Mouse (Mus musculus) megakaryocyte-erythroid progenitor cell, adult 5-6 weeks (primary cell): ENCODE results near the gene Rab21. TPM values are rescaled to one million over a fixed set of nuclear protein-coding genes. Genes with fewer than 3 reads are reported as not detected.
A peak's percentile ranks its signal among the peaks of the same experiment; 100 is the strongest.

Source experiments
- ATAC-seq: replicated peaks from 2 replicates; pipeline ENCODE4 v1.8.0; 2016; ENCODE audit warnings: mild to moderate bottlenecking, inconsistent platforms; ENCODE audit not compliant: severe bottlenecking, poor library complexity, low FRiP score, low TSS enrichment
- total RNA-seq, 2 experiments: library from RNA; stranded (forward) in 1 of 2; stranded (reverse) in 1 of 2; fragments of 200-1000, 215-1000 nt in 1 of 2; fragments of >200 nt in 1 of 2; fragmentation: Nextera tagmentation in 1 of 2; gene quantifications; 2 replicates each; pipeline ENCODE4 v1.2.3; 2014 to 2017

Gene Rab21
- total RNA-seq, 2 experiments from 2014 or later = 26.5 to 40.5 TPM

DNA sequence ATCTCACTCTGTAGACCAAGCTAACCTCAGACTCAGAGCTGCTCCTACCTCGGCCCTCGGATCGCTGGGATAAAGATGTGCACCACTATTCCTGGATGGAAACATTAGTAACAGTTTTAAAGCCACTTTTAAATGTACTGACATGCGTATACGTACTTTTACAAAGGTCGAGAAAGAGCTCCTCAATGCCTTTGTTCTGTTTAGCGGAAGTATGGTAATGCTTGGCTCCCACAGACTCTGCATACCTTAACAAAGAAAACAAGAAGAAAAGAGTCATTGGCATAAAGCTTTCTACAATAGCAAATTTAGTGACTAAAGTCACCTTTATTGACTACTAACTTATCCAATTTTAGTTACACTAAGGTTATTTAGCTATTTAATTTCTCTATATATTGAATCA lies 20.7 kb downstream of the Rab21 start:
- no peak for ATAC-seq

DNA sequence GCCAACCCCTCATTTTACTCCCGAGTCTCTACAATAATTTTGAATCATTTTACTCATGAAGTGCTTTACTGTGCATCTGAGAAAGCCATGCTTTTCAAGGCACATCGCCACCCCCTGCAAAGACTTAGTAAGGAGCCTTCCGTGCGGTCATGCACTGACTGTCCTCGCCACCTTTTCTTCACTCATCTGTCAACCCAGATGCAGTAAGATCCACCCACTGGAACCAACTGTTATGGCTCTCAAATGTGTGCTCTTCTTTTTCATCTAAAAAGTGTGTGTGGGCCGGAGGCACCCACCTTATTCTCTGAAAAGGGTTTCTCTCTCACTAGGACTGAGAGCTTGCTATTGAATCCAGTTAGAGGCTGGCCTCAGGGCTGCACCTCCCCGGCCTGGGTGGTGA lies 21.4 kb downstream of the Rab21 start:
- no peak for ATAC-seq

DNA sequence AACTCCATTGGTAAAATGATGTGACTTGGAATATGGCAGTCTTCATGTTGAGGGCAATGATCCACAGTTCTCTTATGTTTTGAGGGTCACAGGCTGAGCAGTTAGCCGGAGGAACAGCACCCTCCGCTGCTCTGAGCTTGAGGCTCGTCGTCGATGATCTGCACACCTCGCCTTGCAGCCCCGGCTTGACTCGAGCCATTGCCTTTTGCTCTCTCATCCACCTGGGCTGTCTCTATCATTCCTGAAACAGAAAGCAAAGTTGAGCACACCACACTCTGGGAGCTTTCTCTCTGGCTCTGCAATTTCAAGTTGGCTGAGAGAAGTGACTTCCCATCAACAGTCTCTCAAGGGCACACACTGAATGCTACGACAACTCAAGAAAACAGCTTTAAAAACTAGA lies 24.7 kb downstream of the Rab21 start:
- ATAC-seq = no peak

DNA sequence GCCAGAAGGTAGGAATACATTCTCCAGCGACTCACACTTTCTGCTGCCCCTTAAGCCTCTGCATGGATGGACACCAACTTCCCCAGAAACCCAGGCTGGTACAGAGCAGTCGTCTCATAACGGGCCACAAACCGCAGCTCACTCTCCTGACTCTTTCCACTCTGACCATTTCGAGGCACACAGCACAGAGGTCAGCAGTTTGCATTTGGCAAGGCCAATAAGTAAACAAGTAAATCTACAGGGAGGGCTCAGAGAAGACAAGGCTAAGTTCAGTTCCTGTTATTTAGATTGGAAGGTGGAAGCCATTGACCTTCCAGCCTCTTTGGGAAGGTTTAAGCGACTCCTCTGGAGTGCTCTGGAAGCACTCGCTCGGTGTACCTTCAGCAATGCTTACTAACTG lies 26.5 kb downstream of the Rab21 start:
- no peak for ATAC-seq

DNA sequence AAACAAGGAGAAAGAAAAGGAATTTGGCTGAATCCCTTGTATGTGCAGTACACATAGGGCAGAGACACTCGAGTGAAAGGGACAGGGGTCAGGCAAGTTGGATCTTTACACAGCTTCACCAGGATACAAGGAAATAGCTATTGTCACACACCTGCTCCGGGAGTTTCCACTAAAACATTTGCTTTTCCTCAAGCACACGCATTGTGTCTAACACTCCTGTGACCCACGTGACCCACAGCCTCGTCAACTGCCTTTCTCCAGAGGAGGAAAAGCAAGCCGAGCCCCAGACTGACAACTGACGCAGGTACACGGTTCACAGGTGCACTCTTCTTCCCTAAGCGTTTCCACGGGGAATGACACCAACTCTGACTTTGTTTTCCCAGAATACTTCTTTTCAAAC lies 31.2 kb downstream of the Rab21 start:
- no peak for ATAC-seq

DNA sequence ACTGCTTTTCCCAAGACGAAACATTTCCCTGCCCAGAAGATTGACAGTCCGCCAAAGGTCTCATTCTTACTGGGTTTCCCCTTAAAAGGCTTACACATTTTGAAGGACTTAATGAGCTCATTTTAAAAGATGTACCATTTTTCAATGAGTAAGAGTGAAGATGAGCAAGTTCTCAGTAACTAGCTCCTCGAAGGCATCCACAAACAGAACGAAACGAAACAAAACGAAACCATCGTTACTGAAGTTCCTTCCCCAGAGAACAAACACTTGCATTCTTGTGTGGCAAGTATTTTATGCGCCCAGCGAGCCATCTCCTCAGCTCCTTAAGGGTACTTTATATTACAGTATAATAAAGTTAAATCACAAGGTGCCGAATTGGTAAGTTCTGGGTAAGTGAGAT lies 34.0 kb downstream of the Rab21 start:
- ATAC-seq = no peak

DNA sequence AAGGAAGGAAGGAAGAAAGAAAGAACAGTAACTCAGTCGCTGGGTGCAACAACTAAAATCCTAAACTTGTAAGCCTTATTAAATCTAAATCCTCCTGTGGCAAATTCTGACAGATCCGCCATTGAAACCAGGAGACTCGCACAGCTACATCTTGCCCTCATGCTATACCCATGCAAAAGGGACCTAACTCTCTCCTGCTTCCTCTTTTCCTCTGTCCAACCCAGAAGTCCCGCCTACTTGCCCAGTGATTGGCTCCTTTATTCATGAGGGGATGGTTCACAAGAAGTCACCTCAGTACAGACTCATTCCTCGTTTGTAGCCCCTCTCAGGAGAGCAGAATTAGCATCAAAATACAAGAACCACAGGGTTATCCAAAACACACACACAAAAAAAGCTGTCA lies 43.7 kb downstream of the Rab21 start:
- no peak for ATAC-seq

DNA sequence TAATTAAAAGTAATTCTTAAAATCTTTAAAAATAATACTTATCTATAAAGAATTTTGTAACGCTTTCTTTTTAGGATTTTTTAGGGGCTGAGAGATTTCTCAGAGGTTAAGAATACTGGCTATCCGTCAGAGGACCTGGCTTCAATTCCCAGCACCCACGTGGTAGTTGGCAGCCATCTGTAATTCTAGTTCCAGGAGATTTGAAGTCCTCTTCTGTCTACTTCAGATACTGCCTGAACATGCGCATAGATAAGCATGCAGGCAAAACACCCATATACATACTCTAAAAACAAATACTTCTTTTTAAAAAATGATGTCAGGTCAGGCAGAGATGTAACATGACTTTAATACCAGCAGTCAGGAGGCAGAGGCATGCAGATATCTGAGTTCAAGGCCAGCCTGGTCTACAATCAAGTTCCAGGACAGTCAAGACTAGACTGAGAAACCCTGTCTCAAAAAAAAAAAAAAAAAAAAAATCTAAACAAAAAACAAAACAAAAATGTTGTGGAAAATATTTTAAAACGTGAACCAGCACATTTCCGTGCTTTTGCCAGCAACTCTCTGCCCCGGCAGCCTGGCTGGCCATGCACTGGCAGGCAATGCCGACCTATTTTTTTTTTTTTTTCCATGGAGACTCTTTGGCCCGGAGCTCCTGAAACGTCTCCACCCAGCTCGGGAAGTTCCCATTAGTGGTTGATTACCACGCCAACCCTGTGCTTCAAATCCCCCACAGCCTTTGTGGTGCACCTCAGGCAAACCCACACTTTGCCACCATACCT lies 44.6 kb downstream of the Rab21 start:
- ATAC-seq = no peak

DNA sequence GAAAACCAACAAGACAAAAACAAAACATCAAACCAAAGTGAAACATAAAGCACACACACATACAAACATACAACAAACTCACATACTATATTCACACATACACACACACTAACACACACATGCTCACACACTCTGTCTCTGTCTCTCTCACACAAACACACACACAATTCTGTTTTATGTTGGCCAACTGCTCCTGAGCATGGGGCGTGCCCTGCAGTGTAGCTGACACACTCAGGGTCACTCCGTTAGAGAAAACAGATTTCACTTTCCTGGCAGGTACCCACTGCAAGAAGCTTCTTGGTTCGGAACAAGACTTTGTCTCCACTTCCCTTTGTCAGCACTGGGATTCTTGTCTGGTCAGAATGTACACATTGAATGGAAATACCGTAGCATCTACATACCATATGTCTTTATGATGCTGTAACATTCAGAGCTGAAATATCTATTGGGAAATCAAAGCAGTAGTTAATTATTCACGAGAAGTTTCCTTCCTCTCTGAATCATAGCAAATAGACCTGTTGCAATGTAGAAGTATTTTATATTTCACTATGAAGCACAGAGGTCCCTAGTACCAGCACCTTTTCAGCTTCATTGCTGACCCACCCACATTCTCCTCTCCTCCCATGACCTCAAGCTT lies 52.4 kb downstream of the Rab21 start:
- no peak for ATAC-seq

DNA sequence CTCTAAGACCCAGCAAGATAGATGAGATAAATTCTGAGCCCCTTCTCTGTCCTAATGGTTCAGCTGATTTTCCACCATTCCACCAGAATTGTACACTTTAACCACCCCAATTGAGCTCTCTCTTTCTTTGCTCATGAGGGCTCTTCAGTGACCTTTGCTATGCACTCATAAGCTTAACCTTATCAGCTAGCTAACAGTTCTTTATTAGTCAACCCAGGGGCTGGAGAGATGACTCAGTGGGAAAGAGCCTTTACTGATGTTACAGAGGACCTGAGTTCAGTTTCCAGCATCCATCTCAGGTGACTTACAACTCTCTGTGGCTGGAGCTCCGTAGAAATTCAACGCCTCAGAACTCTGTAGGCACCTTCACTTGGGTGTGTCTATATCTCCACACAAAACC lies 53.1 kb downstream of the Rab21 start:
- ATAC-seq = no peak

DNA sequence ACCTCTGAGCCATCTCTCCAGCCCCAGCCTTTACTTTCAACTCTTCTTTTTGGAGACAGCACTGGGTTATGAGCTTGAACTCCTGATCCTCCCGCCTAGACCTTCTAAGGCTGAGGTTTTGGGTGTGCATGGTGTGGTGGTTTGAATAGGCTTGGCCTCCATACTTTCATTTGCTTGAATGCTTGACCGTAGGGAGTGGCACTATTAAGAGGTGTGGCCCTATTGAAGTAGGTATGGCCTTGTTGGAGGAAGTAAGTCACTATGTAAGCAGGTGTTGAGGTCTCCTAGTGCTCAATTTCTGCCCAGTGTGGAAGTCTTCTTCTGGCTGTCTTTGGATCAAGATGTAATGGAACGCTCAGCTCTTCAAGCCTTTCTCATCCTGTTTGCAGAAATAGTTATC lies 54.0 kb downstream of the Rab21 start:
- ATAC-seq = no peak

DNA sequence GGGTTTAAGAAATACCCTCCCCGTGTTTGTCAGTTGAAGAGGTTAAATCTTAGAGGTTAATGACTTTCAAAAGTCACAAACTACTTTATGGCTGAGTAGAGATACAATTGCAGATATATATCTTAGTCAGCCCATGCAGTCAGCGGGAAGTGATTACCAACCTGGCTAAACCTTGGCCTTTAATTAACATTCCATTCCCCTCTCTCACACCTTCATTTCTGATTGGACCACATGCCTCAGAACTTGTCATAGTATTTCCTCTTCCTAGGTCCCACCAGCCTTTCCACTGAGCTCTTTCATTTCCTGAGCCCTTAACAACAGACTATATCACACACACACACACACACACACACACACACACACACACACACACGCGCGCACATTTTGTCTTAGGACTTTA lies 59.2 kb downstream of the Rab21 start:
- no peak for ATAC-seq

DNA sequence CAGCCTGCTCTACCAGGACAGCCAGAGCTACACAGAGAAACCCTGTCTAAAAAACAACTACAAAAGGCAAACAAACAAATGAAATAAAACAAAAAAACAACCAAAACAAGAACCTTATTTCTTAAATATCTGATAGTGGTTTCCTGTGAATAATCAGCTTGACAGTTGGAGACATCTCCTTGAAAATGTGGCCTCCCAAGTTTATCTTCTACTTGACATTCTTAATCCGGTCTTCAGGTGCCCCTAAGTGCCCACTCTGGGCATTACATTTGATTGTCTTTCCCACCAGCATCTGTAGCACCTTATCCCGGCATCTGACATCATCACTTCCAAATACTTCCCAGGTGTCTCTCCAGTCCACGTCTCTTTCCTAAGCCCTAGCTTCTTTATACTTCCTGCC lies 61.9 kb downstream of the Rab21 start:
- ATAC-seq = no peak

DNA sequence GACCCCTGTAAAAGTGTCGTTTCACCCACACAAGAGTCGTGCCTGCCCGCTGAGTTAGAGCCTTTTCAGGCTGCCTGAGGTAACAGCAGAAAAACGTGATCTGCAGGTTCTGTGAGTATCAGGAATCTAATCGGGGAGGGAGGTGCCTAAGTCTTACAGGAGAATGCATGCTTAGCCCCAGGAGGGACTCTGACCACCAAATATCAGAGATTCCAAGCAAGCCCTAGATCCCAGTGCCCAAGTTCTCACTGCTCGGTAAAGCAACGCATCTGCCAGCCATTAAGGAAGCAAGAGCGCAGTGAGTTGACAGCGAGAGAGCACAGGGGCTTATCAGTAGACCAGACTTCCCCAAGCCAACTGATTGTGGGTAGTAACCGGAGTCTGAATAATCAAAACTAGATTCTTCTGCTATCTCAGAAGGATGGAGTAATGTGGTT lies 63.1 kb downstream of the Rab21 start:
- ATAC-seq = peak; percentile 63

DNA sequence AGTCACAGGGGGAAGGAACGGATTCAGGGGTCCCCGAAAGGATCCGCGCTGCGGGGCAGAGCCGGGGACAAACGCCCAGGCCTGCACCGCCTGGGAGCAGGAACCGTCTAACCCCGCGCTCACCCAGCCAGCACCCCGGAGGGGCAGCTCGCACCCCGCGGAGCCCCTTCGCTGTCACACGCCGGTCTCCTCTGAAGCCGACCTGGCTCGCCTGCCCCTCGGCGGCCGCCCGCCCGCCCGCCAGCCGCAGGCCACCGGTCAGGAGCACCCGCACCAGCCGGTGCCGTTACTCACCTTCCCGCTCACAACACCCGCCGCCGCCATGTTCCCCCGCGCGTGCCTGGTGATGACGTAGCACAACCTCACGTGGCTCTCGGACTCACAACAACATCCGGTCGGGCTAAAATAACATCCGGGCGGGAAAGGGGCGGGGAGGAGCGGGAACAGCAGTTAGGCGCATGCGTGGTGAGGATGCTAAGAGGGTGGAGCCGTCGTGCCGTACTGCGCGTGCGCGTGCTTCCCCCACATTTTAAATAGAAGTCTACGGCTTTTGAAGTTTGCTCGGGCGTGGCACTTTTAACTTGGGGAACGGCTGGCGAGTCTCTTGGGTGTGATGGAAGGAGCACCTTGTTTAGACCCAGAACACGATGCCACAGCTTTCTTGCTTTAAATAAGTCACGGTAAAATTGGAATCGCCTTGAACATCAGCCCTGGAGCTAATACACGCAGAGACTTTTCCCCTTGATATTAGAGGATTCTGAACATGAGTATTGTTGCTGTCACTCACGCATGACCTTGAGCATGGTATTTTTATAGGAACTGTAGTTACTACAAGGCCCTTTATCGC lies 64.1 kb downstream of the Rab21 start, which contains the start of gene Tbc1d15:
Gene Tbc1d15 (minus strand): TSS at position 380 of the 847 bp plus-strand sequence.
- peak; percentile 77 for ATAC-seq

DNA sequence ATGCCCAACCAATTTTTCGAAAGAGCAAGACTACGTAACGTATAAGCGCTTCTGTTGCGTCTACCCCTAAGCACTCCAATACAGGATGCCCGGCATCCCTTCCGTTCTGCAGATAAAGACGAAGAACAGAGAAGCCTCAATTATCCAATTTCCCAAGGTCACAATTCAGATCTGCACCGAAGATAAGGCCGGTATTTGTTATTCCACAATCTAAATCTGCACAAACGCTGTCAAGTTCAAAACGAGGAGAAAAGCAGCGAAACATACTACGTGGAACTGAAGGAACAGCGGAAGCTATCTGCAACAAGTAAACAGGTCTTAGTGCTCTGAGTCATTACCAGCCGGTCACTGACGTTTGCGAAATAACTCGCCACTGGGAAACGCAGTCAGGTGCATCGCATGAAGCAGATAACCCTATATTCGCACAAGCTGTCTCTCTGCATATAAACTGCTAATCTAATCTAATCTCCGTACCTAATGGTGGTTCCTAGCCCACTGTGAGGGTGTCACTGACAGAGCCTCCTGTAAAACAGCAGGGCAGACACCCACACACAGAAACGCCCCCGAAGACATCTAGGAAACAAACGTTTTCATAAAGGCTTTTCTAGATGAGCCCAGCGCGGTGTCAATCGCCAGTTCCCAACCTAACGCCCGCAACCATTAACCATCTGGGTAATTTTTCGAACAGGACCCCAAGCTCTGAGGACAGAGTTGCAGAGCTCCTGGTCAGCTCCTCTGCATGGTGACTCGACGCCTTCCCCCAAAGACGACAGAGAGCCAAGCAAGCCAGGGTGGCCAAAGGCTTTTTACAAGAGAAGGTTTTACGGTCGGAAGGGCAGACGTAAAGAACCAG lies 64.9 kb downstream of the Rab21 start:
- peak; percentile 29 for ATAC-seq

DNA sequence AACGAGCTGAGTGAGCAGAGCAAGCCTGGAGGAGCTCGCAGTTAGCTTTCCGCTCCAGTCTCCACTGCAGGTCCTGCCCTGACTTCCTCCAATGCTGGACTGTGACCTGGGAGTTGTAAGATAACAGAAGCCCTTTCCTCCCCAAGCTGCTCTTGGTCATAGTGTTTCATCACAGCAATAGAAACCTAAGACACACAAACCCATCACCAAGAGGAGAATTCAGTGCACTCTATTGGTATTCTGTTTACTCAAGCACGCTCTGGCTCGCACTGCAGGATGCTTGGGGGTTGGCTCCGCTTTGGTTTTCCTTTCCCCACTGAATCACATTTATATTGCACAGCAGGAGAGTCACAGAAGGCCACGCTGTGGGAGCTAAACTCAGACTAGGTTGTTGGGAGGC lies 67.4 kb downstream of the Rab21 start:
- ATAC-seq = no peak

DNA sequence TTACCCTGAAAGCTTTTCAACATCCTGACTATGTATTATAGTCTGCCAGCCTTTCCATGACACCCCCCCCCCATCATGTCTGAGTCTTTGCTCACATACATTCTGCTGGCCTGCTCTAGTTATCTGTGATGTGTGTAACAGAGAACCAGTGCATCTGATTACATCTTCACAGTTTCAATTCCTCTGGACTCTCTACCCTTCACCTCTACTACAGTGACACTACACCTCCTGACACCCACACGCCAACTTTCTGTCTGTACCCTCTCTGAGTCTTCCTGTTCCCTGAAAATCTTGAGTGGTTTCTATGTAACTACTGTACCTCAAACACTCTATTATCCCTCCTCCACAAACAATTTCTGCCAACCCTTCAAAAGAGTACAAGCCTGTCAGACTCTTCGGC lies 69.9 kb downstream of the Rab21 start:
- ATAC-seq = no peak

DNA sequence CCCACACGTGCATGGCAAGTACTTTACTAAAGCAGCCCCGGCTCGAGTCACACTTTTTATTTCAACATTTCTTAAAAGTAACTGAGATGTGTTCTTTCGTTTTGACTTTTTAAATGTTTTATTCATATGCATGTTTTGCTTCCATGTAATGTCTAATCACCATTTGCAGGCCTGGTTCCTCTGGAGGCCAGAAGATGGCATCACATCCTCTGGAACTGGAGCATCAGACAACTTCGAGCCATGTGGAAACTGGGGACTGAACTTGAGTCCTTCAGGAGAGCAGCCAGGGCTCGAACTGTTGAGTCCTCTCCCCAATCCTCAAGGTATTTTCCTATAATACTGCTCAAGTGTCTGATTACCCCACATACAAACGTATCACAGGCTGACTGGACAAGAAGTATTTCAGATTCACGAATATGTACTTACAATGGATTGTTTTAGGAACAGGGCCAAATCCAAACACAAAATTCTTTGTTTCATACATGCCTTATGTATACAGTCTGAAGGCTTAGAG lies 74.3 kb downstream of the Rab21 start:
- ATAC-seq = no peak
